Mouse (Mus musculus): ENCODE measurements at regions not wholly inside any gene's neighbourhood (a gene's known extent, or its start where the extent isn't known, plus 50 kb on each side); places are given as distances from the start of the nearest gene placed in this dataset.
A peak's percentile ranks its signal among the peaks of the same experiment; 100 is the strongest.

DNA sequence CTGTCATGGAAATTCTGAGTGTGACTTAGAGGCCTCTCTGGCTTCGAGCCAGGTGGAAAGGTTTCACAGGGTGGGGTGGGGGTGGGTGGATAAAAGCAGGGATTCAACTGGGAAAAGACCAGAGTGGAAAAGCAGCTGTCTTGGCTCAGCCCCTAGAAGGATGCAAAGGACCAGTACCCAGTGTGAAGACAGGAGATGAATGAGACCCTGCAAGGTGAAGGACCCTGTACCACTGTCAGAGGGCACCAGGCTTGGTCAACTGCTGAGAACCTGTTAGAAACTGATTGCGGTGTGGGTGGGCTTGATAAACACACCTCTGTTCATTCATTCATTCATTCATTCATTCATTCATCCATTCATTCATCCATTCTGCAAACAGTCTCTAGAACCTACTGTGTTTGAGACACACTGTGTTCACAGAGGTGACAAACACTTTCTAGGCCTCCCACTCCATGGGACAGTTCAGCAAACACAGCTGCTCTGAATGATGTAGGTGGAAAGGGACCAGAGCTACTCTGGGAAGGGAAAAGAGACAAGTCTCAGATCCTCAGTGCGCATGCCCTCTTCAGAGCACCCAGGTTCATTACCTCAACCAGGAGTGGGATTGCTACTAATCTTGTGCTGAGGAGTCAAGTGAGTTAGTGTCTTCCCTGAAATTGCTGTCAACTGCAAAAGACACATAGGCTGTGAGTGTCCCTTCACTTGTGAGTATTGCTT lies 100.4 kb upstream of the Sesn3 start:
- no peak for DNase-seq (ENCODE audit: low read depth)

DNA sequence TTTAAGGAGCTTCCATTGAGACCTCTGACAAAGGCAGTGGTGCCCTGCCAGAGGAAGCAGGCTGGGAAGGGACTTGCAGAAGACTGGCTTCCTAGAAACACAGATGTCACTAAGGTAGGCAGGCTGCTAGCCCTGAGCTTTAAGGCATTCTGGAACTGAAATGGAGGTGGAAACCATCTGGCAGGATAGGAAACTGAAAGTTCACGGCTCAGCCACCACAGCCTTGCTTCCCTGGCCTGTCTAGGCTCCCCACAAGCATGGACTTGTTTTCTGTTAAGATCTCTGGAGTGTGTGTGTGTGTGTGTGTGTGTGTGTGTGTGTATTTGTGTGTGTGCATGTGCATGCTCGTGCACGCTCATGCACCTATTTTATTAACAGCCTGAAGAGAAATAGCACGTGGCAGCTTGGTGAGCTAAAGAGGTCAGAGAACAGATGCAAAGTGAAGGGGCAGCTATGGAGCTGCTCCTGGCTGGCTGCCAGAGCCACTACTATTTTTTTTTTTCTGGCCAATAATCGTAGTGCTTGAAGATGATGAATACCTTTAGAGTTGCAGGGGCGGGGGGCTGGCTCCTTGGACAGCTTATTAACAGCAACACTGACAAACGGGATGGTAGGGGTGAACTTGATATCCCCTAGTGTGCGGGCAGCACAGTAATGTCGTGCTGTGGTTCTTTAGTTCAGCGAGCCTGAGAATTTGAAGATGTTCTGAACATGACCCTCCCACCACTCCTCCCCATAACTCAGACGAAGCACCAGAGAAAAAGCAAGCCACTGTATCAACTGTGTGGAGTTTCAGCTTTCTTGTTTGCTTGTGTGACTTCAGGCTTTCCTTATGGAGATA lies 99.6 kb upstream of the Sesn3 start:
- DNase-seq (ENCODE audit: low read depth), result no peak

DNA sequence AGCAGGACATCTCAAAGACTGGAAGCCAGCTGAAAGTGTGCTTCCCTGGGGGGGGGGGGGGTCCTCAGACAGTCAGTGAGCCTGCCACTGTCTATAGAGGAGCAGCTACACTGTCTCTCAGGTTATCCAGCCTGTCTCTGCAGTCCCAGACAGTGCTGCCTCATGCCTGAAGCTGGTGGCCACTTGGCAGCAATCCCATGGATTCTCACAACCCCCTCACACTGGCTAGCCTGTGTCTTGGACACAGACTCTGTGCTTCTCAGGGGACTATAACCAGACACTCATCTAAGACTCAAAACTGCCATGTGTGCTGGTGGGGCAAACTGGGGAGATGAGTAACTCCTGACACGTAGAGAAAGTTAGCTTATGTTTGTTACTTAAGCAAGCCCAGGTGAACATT lies 95.1 kb upstream of the Sesn3 start:
- DNase-seq (ENCODE audit: low read depth), result no peak

DNA sequence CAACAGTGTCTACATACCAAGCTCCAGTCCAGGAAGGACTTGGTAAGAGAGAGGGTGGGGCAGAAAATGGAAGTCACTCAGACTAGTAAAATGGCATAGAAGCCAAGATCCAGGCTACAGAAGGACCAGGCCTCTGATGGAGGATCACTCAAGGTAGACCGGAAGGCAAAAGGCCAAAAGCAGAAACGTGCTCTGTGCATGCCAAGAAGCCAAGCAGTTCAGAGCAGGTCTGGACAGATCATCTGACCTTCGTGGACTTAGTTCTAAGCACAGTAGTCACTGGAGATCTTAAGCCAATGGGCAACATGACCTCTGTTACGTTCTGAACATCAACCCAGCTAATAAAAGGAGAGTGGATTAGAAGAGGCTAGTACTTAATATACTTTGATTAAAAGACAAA lies 90.6 kb upstream of the Sesn3 start:
- no peak for DNase-seq (ENCODE audit: low read depth)

DNA sequence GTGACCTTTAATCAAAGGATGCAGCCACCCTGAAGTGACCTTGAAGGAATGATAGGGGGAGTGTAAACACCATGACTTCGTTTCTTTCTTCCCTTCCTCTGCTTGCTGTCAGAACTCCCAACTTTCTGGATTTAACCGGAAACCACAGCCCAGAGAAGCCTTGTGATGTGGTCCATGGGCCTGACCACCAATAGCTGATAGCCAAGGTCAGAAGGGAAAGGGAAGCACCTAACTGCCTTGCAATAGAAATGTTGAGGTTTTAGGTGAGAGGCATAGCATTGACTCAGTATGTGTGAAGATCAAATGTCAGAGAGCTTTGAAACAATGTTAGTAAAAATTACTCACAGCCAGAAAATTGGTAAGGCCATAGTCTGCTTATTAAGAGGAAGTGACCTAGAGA lies 89.2 kb upstream of the Sesn3 start:
- DNase-seq (ENCODE audit: low read depth), result no peak

DNA sequence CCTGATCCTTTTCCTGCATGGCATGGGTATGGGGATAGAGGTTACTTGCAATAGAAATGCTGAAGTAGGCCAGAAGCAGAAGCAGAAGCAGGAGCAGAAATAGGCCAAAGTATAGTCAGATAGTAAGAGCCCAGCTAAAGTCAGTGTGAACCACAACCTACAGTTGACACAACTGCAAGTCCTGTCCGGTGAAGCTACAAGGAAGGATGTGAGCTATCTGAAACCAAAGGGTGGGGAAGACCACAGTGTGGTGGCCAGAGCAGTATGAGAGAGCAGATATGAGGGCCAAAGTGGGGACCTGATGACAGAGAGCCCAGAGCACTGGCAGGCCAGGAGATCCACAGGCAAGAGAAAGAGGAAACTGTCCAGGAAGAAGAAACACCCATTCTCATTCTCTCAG lies 87.1 kb upstream of the Sesn3 start:
- no peak for DNase-seq (ENCODE audit: low read depth)

DNA sequence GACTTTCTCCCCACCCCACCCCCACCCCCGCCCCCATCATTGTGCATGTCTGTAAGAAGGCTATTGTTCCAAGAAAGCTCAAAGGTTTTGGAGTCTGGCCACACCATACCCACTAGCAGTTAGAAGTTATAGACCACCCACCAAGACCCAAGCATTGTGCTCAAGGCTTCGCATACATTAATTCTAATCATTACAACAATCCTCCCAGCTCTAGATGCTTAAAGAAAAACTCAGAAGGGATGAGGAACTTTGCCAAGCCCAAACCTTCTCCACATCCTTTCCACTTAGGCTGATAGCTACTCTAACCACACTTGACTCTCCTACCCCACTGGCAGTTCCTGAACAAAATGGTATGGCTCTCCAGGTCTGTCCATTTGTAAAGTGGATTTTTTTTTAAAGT lies 86.4 kb upstream of the Sesn3 start:
- DNase-seq (ENCODE audit: low read depth), result no peak

DNA sequence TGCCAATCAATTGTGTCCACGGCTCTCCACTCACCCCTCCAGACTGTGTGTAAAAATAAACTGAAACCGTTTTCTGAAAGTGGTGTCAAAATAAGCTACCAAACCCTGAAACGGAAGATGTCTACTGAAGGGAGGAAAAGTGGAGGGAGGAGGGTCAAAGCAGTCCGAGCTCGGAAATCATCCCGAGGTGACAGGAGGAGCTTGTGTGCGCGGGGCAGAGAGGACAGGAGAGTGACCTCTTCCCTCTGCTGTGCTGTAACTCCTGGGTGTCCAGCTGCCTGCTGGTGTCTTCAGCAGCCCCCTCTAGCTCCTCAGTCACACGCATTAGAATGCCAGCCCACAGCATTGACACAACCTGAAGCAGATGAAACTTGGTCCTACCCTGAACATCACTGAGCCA lies 84.2 kb upstream of the Sesn3 start:
- no peak for DNase-seq (ENCODE audit: low read depth)

DNA sequence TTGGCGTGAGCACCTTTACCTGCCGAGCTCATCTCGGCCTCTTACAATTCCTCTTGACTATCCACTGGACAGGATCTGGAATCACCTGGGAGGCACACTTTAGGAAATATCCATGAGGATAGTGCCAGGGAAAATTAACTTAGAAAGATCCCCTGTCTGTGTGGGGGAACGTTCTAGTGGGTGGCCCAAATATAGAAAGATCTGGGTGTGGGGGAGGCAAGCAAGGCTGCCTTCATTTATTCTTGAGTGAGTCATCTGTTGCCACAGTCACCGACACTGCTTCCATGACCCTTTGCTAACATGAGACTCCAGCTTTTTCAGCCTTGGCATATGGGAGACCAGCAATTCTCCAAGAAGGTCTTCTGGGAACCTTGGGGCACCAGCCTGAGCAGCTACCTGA lies 80.1 kb upstream of the Sesn3 start:
- DNase-seq (ENCODE audit: low read depth), result no peak

DNA sequence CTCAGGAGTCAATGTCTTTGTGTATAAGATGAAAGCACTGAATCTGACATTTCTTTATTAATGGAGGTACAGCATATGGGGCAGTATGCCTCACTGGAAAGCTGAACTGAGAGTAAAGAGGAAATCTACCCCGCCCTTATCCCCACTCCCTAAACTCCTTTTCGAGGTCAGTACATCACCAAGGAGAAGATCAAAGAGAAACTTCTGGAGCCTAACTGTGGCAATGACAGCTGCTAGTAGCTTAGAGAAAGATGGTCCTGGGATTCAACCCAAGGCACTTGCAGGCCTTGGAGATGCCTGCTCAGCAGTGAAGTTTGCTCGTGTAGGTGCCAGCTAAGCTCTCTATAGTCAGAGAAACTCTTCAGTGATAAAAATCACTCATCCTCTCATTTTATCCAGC lies 75.8 kb upstream of the Sesn3 start:
- no peak for DNase-seq (ENCODE audit: low read depth)

DNA sequence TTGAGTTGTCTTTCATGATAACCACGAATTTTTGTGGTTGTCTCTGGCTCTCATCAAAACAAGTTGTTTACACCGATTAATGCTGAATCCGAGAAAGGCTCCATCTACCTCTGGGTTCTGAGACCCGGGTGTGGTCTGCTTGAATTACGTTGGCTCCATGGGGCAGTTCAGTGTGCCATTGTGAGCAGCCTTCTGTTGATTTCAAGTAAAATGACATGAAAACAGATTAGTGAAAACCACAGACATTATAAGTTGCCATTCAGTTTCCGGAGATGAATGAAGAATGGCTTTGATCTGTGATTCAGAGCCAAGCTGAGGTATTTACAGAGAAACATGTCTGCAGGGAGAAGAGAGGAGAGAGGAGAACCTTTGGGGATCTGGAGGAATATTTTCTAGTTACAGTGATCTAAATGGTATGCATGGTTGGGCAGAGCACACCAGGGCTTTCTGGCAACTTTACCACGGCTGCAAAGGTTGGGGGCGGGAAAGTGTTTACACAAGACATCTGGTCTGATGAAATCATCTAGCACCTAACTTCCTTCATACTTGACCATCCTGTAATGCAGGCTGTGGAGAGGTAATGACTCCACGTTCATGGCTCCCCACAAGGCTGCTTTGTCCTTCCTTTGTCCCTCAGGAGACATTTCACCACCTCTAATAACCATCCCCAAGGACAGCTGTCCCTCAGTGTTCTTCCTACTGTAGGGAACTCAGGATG lies 74.7 kb upstream of the Sesn3 start:
- peak; percentile 65 for DNase-seq (ENCODE audit: low read depth)

DNA sequence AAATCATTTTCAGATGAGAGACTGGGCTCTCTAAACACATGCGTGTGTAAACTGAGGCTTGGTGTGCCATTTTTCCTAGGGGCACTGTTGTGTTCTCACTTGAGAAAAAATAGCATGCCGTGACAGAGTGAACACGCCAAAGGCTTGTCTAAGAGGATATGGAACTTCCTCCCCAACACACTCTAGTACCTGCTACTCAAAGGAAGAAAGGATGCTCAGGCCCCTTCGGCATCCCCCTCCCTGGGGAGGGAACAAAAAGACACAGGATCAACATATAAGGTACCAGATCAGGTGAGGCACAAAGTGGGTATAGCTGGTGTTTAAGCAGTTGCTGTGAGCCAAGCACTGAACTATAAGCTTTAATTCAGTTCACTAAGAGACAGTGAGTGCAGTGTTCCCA lies 74.0 kb upstream of the Sesn3 start:
- DNase-seq (ENCODE audit: low read depth), result no peak

DNA sequence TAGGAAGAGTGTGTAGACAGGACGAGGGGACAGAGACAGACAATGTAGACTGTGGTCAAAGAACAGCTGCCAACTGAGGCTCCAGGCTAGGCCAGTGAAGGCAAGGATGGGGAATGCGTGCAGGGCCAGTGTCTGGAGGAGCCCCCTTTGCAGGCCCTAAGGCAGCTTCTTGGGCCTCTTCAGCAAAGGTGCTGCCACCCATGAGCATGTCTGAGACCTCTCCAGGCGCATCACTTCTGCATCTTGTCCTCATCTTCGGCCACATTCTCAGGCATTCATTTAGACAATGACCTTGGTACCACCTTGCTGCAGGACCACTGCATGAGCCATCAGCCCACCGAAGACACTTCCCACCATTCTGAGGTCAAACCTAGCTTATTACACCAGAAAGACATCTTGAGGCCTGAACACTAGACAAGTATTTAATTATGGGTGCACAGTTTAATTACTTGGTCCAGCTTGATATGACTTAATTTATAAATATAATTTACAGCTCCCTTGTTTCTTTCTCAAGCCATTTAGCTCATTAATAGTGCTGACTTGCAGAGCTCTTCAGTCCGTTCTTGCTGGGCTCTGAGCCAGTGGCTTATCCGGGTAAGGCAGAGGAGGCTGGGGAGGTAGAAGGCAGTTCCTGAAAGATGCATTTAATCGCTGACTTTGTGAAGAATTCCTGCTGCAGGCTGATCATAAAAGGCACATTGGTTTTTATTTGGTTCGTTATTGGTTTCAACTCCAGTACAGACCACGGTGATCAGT lies 72.1 kb upstream of the Sesn3 start:
- DNase-seq (ENCODE audit: low read depth), result no peak

DNA sequence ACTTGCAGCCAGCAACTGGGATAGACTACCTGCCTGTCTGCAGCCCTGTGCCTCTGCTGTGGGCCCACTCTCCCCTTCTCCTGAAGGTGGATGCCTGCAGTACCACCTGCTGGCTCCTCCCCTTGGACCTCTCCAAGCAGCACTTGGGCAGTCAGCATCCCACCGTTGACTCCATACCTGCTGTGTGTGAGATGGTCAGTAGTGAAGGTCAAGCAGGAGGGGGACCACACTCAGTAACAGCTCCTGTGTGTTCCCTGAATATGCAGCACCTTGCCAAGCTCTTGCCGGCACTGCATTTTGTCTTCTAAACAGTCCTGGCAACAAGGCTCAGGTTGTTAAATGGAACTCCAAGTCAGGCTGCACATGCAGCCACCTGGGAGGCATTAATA lies 71.6 kb upstream of the Sesn3 start:
- no peak for DNase-seq (ENCODE audit: low read depth)

DNA sequence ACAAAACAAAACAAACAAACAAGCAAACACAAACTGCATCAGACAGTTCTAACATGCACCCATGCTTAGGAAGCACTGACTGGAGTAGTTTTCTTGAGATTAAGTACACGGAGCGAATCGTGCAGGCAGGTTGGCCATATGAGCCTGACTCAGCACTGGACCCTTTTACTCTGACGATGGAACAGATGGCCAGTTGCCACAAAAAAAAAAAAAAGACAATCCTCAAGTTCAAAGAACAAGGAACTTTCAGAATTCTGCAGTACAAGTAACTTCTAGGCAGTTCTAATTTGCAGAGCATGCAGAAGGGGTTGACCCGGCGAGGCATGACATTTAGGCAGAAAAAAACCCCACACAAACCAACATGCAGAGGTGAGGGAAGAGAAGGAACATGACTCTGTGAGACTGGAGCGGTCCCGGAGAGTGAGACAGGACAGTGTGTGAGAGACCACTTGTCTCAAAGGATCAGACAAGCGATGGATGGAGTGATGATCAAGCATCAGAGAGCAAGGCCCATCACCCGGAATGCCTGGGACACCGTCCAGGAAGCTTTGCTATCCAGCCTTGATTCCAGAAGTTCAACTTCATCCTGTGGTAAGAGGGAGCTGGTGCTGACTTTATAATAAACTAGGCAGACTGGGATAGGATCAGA lies 71.0 kb upstream of the Sesn3 start:
- DNase-seq (ENCODE audit: low read depth), result no peak

DNA sequence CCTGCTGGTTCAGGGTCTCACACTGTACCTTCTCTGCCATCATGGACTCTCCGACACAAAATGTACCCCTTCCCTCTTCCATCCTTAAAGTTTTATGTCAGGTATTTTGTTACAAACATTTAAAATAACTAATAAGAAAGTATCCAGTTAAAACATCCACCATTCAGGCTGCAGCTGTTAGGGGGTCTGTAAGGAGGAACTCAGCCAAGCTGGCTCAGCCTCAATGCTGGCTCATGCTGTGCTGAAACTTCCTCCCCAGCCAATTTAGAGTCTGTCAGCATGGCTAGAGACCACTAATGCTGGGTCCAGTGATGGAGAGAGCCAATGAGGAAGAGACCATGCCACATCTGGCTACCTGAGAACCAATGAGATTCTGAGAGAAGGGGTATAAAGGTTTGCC lies 70.0 kb upstream of the Sesn3 start:
- DNase-seq (ENCODE audit: low read depth), result no peak

DNA sequence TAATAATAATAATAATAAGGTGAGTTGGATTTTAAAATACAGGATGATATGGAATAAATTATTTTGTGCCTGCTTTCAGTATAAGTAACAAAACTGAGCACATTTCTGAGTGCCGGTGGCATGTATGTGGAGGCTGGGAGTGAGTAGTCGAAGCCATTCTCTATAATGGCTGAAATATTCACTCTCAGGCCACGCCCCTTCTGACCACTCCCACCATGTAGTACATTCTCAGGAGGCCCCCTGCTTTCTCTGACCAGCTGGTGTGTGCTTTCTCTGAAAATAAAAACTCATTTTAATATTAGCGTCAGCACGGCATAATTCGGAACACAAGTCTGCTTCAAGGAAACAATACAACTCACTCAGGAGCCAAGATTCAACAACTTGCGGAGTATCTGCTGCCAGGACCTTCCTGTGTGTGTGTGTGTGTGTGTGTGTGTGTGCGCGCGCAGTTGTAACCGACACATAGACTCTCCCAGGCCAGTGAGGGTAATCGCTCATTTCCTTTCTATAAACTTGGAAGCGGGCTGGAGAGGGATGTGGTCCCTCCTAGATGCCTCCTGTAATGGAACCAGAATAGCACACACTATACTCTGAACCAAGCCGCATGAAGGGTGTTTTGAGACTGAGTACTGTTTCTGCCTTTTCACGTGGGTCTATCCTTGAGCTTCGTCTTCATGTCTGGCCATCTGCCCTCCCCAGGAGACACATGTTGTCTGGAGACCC lies 67.9 kb upstream of the Sesn3 start:
- DNase-seq (ENCODE audit: low read depth), result no peak

DNA sequence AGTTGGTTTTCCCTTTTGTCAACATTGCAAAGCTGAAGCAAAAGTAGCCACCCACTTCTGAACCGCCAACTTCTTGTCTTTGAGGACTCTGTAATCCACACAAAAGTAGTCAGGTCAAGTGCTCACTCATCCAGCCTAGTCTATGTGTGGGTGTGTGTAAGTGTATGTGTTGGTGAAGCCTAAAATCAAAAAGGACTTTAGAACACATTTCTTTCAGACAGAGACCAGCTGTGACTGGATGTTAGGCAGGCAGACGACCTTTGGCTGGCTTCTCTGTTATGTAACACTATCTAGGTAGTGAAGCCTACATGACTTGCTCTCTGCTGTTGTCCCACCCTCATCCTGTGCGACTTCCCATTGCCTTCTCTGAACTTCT lies 67.3 kb upstream of the Sesn3 start:
- DNase-seq (ENCODE audit: low read depth), result no peak

DNA sequence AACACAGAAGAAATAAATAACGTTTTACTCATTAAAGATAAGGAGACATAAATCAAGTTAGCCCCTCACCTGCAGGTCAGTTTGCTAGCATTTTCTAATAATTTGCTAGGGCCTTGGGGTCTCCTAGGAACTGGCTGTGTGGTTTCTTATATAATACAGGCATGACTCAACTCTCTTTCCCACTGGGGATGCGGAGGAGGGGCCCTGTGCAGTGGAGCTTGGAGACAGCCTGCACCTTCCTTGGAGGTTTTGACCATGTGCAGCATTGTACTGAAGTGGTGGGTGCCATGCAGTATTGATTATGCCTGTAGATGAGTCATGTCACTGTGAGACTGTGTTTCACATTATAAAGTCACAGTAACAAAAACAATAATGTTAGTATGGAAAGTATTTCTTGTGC lies 61.6 kb upstream of the Sesn3 start:
- DNase-seq (ENCODE audit: low read depth), result no peak

DNA sequence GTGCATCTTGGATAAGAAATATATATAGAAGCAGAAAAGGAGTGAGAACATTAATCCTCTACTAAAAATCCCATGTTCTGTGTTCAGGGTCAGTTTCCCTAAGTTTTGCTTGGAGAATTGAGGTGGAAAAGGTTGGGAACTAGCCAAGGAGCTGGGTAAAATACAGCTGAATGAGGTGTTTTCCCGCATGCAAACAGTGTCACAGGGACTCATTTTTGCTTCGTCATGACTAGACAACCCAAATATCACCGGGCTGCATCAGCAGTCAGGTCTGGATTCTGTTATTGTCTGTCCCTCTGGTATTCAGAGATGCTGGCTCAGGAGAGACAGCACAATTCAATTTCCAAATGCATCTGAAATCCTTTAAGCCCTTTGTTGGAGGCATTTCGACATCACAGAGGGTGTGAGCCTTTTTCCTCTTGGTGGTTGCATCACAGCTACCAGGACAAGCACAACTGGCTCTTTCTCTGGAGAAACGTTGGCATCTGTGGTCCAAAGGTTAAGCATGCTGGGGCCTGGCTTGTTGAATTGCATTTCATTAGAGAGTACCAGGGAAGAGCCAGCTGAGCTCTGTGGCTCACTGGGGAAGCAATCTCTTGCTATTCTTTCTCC lies 59.6 kb upstream of the Sesn3 start:
- peak; percentile 100 for DNase-seq (ENCODE audit: low read depth)

DNA sequence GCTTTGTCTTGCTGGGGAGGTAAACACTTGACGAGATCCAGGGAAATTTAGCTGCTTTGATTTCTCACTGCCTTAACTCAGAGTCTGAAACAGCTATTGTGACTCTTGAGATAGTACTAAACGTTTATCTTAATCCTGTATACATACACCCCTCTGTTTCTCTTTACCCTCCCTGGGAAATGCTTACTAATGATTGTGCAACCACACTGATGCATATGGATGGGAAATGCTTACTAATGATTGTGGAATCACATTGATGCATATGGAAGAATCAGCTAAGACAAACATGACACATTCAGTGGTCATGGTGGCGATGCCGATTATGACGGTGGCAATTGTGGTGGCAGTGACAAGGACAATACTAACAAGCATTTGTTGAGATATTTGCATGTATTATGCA lies 58.9 kb upstream of the Sesn3 start:
- no peak for DNase-seq (ENCODE audit: low read depth)
